Mouse (Mus musculus) adrenal gland, postnatal 36 days (tissue): ENCODE results near the gene Cd8b1. TPM values are rescaled to one million over a fixed set of nuclear protein-coding genes. Genes with fewer than 3 reads are reported as not detected.

ENCODE experiments used
- DNase-seq, 2 experiments: peaks; one replicate each; pipeline ENCODE4 v3.0.0; 2021; ENCODE audit warnings: mixed read lengths in 1 of 2
- total RNA-seq, 2 experiments: library from RNA; stranded (reverse); gene quantifications; 2 replicates each; pipeline ENCODE4 v1.2.3; 2021

Gene Cd8b1
- total RNA-seq, 2 experiments from 2014 or later: 0.23 to 0.26 TPM

DNA sequence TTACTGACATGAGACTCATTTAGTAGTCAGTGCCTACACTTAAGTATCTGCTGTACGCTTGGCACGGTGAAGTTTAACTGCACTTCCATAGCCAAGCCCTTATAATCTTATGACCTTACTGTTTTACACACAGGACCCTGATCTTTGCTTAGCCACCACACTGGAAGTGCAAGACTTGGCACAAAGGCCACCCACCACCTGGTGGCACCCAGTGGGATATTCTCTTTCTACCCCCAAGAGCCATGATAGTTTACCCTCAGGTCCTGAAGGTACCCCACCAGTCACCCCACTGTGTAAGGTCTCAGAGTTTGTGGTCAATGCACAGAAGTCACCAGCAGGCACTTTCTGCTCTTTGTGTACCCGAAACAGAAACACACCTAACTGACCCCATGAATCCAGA, 28.6 kb downstream of the Cd8b1 start:
- no peak for DNase-seq

DNA sequence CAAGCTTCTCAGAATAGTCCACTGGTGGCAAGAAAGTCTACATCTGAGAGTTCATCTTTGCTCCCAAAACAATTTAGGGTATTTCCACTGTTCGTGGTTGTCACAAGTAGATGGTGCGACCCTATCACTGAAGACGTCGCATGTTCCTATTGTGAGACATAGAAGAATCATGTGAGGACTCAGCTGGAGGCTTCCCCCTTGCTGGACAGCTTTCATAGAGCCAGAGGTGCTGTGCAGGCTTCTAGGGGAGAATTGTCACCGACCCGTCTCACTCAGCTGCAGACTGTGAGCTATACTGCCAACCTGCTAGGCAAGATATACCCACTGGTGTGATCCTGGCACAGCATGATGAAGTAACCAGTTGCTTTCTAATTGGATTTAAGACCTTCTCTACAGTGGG, 29.6 kb downstream of the Cd8b1 start:
- DNase-seq: no peak

DNA sequence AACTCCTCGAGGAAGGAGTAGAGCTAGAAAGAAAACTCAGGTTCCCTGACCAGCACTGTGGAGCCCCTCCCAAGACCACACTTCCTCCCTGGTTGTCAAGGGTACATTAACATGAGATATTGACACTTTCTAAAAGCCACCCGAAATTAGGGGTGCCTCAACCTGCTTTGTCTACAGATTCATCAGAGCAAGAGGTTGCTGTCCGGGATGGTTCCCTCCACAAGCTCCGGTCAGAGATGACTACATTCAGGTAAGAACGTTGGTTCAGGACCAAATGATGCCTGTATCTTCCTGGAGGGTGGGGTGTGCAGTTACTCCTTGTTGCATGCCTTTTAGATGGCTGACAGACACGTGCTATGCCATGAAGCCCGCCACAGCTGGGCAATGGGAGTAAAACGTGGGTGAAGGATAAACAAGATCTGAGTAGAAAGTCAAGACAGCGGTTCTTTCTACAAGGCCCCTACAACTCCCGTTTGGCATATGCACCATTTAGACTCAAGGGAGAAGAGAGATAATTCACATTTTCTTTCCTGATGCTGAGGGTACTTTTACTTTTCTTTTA, 30.4 kb downstream of the Cd8b1 start:
- no peak for DNase-seq

DNA sequence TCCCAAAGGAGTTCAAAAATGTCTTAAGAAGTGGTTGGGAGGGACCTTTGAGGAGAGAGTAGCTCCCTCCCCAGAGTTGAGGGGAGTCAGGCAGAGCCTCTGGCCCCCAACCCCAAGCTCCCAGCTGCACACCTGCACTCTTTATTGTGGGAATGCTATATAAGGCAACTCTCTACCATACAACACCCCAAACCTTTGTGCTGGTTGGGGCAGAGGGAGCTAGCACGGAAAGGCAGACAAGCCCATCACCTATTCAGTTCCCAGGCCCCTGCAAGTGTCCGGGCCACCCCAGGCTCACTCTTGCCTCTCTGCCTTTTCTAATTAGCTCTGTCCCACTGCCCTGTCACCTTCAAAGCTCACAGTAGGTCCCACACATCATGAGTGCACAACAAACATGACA, 31.1 kb downstream of the Cd8b1 start:
- no peak for DNase-seq

DNA sequence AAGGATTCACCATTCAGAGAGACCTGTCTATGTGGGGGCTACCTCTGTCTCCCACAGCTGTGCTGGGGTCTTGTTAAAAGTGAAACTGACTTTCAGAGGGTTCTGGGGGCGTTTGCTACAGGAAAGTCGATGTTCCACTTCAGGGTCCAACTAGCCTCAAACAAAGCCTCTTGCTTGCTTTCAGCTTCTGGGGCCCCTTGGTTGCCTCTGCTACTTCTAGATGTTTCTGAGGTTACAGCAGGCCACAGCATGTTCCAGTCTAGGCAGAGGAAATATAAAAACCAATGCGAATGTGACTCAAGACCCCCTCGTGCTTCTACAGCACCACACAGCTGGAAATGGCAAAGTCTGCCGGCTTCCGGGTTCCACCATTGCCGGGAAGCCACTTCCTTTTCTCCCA, 34.9 kb downstream of the Cd8b1 start:
- no peak for DNase-seq

DNA sequence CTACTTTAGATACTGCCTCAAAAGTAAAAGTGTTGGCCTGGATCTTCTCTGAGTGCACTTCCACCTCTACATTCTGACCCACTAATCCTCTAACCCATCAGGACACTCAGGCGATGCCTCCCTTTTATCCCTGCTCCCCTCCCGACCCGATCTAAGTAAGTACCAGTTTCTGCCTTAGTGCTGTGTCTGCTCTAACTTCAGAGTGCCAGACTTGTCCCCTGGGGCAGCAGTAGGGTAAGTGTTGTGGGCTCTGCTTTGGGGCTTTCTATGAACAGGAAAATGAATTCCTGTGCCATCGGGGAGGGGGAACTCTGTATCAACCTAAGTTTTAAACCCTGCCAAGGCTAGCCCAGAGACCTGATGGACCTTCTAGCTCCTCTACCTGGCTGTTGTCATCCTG, 37.6 kb downstream of the Cd8b1 start:
- no peak for DNase-seq

DNA sequence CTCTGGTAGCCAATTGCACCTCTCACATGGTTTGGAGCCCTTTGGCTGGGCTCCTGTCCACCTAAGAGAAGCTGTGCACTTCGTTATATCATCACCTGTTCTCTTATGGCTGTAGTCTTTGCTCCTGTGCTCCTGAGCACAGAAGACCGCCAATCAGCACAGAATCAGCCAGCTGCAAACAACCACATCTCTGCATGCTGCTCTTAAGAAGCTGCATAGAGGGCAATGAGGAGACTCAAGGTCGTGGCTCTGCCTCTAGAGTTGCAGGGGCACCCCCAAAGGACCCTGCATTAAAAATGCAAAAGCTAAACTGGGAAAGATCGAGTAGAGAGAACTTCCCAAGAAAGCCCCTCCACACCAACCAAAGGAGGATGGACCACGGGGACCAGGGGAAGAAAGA, 38.2 kb downstream of the Cd8b1 start:
- no peak for DNase-seq

DNA sequence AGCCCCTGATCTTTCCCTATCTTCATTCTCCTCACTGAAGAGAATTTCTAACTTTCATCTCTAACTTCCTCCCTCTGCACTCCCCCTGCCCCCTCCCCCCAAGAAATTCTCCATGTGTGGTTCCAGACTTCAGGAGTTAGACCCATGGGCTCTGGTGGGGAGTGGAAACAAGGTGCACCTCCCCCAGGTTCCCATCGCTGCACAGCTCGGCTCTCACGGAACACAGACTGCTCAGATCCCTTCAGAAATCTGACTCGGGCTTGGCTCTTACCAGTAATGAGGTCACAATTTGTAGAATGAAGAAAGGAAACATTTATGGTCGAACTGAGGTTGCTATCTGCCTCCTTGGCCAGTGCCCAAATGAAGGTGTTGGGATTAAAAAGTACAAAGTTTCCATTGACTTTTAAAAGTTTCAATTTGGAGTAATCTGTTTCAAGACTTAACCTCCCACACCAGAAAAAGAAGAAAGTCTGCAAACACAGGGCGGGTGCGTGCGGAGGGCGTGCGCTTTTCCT, 38.6 kb downstream of the Cd8b1 start:
- DNase-seq: no peak

DNA sequence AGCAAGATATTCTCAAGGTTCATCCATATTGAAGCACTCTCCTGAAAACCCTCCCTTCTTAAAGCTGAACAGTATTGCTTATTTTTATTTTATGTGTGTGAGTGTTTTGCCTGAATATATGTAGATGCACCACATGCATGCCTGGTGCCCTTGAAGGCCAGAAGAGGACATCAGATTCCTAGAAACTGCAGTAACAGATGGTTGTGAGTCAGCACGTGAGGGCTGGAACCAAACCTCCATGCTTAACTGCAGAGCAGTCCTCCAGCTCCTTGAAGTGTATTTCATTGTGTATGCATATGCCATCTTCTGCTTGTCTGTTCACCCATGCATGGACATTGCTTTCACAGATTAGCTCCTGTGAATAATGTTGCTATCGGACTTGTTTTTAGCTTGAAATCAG, 41.4 kb downstream of the Cd8b1 start:
- no peak for DNase-seq

DNA sequence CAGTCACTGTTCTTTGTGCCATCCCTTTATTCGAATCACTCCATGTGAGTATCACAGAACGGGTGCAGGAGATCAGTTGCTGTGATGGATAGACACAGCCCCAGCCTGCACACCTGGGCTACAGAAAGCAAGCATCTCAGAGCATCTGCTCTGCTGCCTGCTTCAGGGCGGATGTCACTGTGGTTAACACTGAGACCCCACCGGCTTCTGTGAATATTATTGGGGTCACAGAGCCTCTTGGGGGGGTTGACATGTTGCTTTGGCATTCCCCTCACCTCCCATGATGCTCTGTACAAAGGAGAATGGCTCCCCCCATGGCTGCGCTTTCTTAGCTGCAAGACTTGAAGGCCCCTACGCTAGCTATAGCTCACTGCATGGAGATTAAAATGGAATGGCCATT, 46.8 kb downstream of the Cd8b1 start:
- DNase-seq: no peak

DNA sequence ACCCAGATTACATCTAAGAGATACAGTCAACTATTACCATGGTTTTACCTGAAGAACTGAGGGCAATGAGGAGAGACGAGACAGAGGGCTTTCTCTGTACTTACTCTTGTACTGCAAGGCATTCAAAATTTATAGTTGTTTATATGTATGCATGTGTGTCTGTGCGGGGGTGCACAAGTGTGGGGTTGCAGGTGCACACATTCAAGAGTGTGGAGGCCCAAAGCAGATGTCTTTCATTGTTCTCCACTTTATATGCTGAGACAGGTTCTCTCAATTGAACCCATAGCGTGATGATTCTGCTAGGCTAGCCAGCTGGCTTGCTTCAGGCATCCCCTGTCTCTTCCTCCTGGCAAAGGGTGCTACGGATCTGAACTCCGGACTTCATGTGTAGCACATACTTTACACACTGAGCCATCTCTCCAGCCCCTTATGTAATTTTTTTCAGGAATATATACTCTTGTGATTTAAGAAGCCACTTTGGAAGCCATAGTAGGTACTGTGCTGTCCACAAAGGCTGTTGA, 48.6 kb downstream of the Cd8b1 start:
- no peak for DNase-seq

DNA sequence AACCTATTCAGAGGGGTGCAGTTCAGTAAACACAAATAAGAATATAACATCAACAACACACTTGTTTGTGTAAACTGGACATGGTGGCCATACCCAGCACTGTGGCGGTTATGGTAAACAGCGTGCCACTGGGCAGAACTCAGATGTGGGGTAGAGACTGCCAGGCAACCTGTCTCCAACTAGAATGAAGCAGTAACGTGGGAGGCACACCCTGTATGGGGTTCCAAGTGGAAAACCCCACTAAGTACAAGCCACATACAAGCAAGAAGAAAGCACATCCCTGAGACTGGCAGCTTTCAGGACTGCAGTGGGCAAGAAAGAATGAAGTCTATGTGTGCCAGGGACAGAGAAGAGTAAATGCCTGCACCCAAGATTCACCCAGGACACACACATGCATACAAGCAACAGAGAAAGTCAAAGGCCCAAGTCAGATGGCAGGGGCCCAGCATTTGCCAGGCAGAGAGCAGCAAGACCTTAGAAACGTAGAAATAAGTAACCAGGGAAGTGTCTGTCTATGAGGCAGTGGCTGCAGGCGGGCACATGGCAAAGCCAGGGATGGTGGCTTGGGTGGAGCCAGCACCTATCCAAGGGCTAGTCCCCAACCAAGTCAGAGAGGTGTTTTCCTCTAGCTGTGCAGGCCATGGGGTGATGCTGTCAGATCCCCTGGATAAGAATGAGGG, 49.6 kb downstream of the Cd8b1 start:
- DNase-seq: no peak

DNA sequence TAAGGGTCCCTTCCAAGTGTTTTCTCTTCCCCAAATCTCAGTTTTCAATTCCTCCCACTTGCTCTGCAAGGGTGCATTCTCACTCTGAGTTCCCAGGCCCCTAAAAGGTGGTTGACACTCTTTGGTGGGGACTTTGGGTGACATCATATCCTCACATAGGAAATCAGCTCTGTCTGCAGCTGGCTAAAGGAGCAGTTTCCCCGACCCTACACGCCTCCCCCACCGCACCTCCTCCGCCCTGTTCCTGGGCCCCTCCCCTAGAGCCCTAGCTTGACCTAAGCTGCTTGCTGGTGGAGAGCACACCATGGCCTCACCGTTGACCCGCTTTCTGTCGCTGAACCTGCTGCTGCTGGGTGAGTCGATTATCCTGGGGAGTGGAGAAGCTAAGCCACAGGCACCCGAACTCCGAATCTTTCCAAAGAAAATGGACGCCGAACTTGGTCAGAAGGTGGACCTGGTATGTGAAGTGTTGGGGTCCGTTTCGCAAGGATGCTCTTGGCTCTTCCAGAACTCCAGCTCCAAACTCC, 50.7 kb downstream of the Cd8b1 start, which contains the start of gene Cd8a:
Gene Cd8a (plus strand): TSS at position 179 of the 527 bp plus-strand sequence.
- no peak for DNase-seq

DNA sequence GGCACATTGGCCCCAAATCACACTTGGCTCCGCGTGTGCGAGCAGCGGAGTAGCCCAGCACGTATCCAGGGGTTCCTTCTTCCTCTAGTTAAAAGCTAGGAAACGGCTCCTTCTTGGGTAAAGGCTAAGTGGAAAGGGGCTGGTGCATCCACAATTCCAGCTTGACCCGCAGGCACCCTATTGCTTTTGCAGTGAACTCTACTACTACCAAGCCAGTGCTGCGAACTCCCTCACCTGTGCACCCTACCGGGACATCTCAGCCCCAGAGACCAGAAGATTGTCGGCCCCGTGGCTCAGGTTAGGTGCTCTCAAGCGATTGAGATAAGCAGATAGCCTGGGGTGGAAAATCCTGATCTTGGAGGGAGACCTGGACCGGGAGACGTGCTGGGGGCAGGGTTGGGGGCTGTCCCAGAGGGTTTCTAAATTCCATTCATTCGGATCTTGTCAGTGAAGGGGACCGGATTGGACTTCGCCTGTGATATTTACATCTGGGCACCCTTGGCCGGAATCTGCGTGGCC, 51.8 kb downstream of the Cd8b1 start:
- no peak for DNase-seq

DNA sequence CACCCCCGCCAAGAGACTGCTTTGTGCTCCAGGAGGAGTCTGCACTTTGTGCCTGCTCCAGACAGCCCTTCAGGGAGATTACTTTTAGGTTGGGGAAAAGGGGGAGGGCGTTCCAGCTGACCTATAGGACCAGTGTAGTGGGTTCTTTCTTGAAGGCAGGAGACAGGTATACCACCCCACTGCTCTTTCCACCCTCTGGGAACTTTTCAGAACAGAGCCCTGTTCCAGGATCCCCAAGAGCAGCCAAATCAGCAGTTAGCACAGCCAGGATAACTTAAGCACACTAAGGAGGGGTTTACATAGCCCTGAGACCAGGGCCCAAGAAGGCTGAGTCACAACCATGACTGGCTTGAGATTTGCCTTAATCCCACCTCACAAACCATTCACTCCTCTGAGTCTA, 52.3 kb downstream of the Cd8b1 start:
- DNase-seq: no peak

DNA sequence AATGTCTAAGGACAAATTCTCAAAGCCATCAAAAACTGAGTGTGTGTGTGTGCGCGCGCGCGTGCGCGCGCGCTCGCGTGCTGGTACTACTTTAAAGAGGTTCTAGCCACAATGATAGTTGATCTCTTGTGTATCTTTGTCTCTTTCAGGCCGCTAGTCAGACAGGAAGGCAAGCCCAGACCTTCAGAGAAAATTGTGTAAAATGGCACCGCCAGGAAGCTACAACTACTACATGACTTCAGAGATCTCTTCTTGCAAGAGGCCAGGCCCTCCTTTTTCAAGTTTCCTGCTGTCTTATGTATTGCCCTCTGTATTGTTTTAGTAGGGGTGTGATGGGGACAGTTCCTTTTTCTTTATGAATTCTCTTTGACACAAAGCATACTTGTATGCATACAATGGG, 54.1 kb downstream of the Cd8b1 start:
- DNase-seq: no peak

DNA sequence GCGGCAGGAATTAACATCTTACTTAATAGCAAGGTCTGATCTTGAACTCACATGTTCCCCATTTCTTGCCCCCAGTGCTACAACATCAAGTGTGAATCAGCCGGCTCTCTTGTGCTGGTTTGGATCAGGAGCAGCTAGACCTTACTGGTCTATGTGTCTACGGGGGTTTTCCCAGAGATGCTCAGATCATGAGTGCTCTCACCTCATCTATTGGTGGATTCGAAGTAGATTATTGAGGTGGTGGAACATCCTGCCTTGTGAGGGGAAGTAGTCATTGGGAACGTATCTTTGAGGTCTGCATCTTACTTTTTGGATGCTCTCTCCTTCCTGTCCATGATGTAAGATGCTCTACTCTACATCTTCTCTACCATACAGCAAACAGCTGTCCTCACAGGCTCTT, 59.1 kb downstream of the Cd8b1 start:
- no peak for DNase-seq

Other genes with a start within 250 kb of the Cd8b1 start
- gene Thnsl2, start 178.3 kb upstream of the Cd8b1 start, total RNA-seq: 10 to 100 TPM; 16.7 to 20.4 TPM
- 1 to 10 TPM in 1 of 2 experiments, not detected in 1; 1.9 TPM for gene Fabp1, start 123.0 kb upstream of the Cd8b1 start, total RNA-seq
- gene Krcc1, start 51.1 kb upstream of the Cd8b1 start, total RNA-seq: 10 to 100 TPM; 67.3 to 81.1 TPM
- under 1 TPM in 1 of 2 experiments, not detected in 1; 0.20 TPM for gene Smyd1, start 555 bp upstream of the Cd8b1 start, total RNA-seq
- not detected for gene Cd8a, start 50.6 kb downstream of the Cd8b1 start, total RNA-seq
- gene Rmnd5a, start 117.8 kb downstream of the Cd8b1 start, total RNA-seq: 10 to 100 TPM; 75.6 to 93.1 TPM
- 10 to 100 TPM; 37.1 to 37.6 TPM for gene Rnf103, start 171.1 kb downstream of the Cd8b1 start, total RNA-seq
- gene Chmp3, start 221.0 kb downstream of the Cd8b1 start, total RNA-seq: 100 to 1,000 TPM; 121 to 126 TPM